Mouse (Mus musculus) kidney, adult 2 months (tissue): ENCODE measurements at regions not wholly inside any gene's neighbourhood (a gene's known extent, or its start where the extent isn't known, plus 50 kb on each side); places are given as distances from the start of the nearest gene placed in this dataset.

Experiments used
- CTCF ChIP-seq: fragments of 200-500 bp; conservative IDR thresholded peaks from 2 replicates; pipeline ENCODE4 v1.5.1; 2011; ENCODE audit warnings: low read depth, mild to moderate bottlenecking, control low read depth, low read length, moderate library complexity, mixed read lengths; ENCODE audit not compliant: insufficient read depth, insufficient read length
- POLR2A ChIP-seq: fragments of 200-500 bp; IDR thresholded peaks from one replicate; pipeline ENCODE4 v1.6.1; 2011; ENCODE audit warnings: low read depth, low read length, control low read depth

DNA sequence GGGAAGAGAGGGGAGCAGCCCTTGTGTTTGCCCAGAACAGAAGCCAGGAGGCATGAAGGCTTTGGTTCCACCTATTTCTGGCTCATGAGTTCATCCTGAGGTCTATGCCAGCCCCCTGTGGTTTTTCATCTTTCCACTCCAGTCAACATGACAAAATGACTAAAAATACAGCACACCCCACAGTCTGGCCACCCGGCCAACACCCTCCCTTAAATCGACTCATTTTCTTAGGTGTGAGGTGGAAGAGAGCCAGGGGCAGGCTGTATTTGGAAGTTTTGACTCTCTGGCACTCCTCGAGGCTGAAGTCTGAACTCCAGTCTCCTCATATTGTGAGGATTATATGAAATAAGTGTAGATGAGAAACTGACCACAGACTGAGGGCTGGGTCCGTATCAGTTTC, 55.0 kb upstream of the Ywhaq start:
- TF ChIP-seq POLR2A, result no peak
- 0 out of 2 replicates have a peak, but pooled peaks have one; percentile 9 for TF ChIP-seq CTCF
